Mouse (Mus musculus) bone marrow macrophage, adult 2 months (primary cell): ENCODE results near the gene Fam71e1.

ENCODE experiments used
- CTCF ChIP-seq: IDR thresholded peaks from 2 replicates; pipeline ENCODE4 v1.5.1; 2012; ENCODE audit warnings: low read depth, mild to moderate bottlenecking, low read length, moderate library complexity
- POLR2A ChIP-seq: IDR thresholded peaks from 2 replicates; pipeline ENCODE4 v1.6.1; 2012; ENCODE audit warnings: mild to moderate bottlenecking, low read depth, low read length, borderline replicate concordance

- TF ChIP-seq POLR2A (no peak), CTCF (no peak)
Measured at GRCm38 (mm10) chr7:44534242-44534641, 37.9 kb downstream of the Fam71e1 start.
